Mouse (Mus musculus): ENCODE results near the gene Jam3.

The Jam3 gene

DNA sequence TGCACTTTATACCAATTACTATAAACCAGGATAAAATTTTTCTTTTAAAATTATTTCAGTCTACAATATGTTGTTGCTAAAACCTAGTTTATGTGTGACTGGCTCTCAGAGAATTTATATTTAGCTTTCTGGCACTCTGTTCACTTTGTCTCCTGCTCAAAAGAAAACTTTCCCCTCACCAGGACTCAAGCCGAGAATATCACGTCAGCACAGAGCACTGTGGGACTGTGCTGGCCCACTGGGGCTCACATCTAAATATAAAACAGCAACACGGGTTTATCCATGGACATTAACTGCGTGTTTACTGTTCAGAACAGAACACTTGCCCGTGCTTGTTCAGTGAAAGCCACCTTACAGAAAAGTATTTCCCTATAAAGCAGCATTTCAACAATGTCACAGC lies 44.5 kb downstream of the Jam3 start:
- DNase-seq (ENCODE audit: low spot score) = no peak

DNA sequence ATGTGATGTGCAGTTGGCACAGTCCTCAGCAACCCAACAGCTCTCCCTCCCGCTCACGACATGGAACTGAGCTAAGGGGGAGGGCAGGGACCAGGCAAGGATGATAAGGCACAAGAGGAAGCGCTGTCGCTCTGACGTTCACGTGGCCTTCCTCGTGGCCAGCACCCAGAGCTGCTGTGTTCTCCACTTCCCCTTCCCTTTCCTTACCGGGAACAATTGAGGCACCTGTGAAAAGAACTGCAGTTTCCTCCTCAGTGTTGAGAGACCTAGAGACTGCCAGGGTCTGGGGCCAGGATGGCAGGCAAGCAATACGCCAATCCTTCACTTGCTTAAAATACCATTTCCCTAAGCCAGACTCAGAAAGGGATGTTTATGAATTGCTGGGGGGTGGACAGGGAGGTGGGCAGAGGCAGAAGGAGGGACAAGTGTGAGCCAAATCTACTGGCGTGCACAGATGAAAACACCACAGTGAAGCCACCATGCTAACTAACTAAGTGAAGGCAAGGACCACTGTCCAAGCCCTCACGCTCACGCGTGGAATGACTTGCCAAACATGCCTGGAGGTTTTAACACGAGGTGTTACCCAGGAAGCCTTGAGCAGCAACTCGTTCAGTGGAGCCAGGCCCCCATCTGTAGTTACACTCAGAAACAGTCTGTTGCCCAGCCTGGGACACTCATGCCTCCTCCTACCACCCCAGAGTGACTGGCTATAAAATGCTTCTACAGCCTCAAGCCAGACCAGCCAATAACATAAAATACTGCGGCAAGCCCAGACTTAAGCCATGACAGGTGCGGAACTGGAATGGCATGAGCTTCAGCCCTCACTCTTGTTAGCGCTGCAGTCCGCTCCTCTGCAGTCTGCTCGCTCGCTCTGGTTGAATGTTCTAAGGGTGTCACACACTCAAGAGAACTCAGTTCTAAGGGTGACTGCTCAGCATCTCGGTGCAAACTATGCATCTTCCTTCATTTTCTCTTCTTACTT lies 45.4 kb downstream of the Jam3 start:
- DNase-seq (ENCODE audit: low spot score) = peak; percentile 57

DNA sequence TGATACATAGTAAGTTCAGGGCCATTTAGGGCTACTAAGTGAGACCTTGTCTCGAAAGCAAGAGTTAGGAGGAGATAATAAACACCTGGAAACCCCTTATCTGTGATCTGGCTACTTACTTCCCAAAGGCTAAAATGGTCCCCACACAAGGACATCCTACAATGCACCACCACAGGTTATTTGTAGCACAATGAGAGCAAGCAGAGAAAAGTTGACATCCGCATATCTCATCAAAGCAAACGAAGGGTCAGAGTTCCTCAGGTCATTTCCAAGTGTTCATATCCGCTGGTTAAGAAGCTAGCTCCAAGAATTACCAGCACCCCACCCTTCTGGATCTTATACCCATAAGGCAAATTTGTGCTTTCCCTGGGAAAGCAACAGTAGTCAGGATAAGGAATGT lies 46.8 kb downstream of the Jam3 start:
- no peak for DNase-seq (ENCODE audit: low spot score)

DNA sequence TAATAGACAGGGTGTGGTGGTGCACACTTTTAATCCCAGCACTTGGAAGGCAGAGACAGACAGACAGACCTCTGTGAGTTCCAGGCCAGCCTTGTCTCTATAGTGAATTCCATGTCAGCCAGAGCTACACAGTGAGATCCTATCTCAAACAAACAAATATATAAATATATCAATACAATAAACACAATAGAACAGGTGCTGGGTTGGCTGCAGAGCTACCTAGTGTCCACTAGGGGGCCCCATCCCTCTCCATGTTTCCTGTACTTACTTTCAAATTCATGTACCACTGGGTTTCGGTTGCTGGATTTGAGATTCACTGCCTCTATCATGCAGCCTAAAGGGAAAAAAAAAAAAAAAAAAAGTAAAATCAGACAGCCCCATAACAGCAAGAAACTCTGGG lies 49.1 kb downstream of the Jam3 start:
- peak; percentile 29 for DNase-seq (ENCODE audit: low spot score)

DNA sequence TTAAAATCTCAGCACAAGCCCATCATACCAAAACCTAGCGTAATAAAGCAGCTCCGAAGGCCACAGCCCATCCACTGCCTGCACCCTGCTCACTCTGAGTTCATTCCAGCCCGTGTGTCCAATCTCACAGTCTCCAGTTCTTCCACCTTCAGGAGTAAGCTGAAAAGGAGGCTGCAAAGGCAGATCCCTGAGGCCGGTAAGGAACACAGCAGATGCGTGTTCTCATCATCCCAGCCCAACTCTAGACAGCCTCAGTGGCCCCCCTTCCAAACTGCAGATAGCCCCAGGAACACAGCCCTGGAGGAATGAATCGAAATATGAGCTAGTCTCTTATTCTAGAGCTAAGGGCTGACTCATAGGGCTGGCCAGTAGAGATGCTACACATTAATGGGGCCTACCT lies 53.8 kb downstream of the Jam3 start:
- no peak for DNase-seq (ENCODE audit: low spot score)

DNA sequence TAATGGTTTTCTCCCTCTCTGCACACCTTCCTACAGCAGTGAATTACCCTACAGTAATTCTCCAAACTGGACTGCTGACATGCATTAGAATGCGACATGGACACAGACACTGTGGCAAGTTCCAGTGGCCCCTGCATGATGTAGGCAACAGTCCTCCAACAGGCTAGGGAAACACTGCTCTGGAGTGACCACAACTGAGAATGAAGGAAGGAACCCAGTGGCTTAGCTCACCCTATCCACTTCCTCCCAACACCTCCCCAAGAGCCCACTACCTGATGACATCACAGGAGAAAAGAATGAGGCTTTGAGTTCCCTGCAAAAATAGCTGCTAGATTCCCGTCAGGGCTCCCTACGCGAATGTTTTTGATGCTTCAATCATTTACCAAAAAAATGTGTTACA lies 55.7 kb downstream of the Jam3 start:
- no peak for DNase-seq (ENCODE audit: low spot score)

DNA sequence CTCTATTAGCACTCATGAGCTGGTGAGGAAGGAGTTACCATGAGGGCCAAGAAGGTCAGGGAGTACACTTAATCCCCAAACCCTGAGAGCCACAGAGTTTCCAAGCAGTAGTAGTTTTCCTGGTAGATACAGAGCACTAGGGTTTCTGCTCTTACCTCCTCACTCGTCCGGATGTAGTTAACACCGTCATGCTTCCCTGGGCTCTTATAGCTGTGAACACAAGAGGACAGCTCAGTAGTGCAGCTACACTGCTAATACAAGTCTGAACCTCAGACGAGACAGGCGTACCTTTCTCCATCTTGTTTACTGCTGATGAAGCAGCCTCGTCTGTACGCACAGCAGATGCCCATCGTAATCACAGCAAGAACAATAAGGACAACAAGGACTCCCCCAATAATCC lies 56.7 kb downstream of the Jam3 start:
- DNase-seq (ENCODE audit: low spot score) = no peak

DNA sequence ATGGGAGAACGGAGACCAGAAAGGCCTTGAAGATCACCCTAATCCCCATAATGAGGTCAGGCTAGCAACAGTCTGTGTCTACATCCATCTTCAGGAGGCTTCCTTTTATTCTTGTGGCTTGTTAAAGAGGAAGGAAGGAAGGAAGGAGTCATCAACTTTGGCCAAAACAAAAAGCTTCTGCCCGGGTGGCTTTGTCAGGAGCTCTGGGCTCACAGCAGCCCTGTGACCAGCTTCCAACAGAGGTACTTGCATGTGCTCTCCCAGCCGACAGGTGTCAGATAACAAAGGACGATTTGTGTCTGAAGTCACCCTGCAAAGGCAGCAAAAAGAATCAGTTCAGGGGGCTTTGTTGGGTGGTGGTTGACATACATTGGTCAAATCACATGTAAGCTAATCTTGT lies 57.1 kb downstream of the Jam3 start:
- DNase-seq (ENCODE audit: low spot score) = peak; percentile 7

DNA sequence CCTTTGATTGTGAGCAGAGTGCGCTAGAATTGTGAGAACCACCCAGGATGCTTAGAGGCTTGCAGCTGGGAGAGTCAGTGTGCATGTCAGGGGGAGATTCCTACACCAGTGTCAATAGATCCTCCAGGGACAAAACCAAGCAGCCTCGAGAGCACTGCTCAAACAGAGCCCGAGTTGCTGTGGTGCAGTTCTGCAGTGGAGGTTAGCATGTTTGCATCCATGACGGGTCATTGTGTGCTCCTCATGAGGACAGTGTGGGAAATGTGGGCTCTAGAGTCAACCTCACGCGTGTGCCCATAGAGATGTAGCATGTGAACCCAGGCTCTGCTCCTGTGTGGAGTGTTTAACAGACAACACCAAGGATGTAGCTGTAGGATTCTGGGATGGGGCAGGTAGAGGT lies 62.3 kb downstream of the Jam3 start:
- no peak for DNase-seq (ENCODE audit: low spot score)

DNA sequence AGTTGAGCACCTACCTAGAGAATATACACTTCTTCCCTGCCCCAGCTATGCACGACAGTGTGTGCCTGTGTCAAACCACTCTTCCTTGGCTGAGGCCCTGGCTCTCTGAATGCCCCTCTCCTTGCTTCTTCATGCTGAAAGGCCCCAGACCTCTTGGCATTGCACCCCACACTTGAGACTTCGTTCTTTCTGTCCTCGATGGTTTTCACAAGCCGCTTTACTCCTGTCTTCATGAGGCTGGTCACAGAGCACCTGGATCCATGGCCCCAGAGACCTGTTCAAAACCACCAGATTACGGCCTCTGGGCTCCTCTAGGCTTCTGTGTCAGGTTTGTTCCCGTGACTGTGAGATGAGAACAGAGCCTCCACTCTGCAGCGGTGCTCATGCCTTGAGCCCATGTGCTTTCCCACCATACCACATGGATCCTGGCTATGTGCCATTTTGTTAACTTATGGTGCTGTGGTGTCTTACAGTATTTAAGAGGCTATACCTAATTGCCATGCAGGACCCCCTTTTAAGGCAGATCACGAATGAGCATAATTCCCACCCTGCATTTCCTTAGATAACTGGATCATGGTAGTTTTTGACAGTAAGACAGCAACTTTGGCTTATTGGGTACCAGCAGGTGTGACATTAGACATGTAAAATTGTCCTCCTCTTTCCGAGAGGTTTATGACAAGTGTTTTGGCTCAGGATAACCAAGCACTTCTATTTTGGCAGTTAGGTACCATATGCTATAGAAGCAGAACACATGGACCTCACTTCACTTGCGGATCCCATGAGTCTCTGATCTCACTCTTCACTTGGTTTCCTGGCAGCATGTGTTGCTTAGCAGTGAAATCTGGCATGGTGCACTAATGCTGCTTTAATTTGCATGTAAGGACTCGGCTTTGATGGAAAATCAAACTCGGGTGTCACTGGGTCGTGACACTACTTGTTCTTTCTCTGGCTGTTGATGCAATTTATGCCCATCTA lies 64.1 kb downstream of the Jam3 start:
- DNase-seq (ENCODE audit: low spot score) = no peak

DNA sequence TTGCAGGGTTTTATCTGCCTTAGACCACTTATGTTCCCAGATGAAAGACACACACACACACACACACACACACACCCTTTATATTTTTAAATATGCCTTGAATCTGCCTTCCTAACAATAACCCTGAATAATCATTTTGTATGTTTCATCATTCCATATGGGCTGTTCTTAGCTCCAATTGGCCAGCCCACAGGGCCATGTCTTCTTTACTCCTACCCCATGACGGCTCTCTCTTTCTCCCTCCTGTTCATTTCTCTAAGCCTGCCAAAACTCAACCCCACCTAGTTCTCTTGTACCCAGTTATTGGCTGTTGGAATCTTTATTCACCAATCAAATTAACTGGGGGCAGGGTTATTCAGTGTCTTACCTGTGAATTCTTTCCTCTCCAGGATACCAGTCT lies 65.1 kb downstream of the Jam3 start:
- no peak for DNase-seq (ENCODE audit: low spot score)

DNA sequence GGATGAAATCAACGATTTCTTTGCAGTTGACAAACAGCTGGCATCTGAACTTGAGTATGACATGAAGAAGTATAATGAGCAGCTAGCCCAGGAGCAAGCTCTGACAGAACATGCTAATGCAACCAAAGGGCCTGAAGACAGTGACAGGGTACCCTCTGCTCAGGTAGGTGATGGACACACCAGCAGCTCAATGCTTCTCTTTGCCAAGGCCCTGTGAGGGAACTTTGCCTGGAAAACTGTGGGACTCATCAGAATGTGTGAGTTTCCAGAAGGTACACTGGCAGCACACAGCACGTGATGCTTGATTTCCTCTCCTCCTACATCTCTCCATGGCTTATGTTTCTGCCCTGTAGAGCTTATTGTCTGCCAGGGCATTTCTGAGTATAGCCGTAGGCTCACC lies 67.8 kb downstream of the Jam3 start:
- no peak for DNase-seq (ENCODE audit: low spot score)

DNA sequence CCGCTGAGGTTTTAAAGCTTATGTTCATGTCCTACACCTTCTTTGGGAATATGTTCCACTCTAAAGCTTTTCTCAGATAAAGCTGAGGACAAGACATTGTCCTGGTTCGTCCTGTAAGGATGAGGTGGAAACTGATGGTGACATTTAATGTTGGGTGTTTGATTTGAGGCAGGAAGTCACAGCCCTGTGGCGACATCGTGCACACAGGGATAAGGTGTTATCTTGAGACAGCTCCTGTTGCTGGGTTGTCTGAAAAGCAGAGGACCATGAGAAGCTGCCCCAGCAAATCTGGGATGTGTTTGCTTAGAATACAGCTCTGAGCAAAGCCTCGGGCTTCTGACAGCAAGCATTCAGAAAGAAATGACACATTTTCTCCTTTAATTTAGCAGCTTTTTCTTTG lies 69.0 kb downstream of the Jam3 start:
- no peak for DNase-seq (ENCODE audit: low spot score)

DNA sequence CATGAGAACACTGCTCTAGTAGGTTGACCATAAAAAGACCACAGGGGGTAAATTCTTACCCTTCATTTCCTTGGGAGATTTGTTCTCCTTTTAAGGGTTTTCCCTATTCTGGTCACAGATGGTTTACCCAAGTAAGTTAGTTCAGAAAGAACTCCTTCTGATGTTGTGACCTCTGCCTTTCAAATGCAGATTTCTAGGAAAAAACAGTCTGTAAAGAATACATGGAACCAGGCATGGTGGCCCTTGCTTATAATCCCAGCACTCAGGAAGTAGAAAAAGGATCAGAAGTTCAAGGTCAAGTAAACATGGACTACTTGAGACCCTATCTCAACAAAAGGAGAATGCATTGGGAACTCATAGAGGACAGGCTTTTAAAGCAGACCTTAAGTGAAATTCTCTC lies 79.4 kb downstream of the Jam3 start:
- no peak for DNase-seq (ENCODE audit: low spot score)

DNA sequence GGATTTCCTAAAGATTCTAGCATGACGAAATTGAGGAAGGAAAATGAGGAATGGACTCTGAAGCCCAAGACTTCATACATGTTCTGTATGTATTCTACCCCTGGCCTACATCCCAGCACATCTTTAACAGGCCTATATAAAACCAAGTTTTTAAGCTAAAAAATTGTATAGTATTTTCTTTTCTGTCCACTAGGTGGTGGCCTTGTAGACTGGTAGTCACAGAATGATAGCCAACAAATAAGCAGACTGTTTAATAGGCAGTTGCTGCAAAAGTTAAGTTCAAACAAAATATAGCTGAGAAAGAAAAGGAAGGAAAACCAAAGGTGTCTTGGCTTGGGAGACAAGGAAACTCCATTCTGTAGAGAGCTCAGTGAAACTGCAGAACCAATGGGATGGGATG lies 80.5 kb downstream of the Jam3 start:
- no peak for DNase-seq (ENCODE audit: low spot score)

DNA sequence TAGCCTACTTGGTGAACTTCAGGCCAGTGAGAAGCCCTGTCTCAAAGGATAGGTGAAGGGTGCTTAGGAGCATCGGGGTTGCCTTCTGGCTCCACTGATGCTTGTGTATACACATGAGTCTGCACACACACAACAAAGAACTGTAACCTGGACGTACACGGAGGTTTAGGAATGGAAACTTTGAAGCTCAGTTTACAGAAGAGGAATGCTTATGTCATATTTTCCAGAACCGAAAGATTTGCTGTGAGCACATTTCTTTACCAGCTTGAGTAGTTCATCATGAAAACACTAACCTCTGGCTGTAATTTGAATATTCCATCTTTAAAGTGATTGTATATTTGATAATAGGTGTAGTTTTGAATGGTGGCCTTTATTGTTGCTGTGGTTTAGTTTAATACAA lies 84.3 kb downstream of the Jam3 start:
- DNase-seq (ENCODE audit: low spot score) = no peak

DNA sequence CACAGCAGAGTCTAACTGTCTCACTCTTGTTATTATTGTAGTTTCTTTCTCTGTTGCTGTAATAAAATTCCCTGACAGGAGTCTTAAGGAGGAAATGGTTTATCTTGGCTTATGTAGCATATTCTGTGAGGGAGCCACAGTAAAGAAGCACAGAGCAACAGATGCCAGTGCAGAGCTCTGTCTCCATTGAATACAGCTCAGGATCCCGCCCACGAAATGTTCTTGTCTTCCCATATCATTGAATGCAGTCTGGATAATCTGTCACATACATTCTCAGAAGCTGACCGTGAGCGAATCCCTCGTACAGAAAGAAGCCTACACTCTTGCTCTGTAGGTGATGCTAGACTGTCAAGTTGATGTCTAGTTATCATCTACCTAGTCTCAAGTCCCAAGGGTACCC lies 96.9 kb downstream of the Jam3 start:
- DNase-seq (ENCODE audit: low spot score) = no peak

DNA sequence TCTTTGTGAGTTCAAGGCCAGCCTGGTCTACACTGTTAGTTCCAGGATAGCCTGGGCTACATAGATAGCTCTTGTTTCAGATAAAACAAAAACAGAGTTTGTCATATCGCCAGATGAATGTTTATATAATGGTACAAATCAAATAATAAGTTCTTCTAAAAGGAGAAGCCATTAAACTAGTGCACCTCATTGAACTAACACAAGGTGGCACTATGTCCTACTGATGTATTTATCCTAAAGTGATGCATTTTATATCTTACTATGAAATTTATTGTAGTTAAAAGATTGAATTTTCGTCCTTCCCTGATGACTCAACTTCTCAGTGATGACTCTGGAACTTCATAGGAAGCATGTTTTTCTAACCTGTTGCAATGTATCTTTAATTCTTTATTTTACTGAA lies 105.7 kb downstream of the Jam3 start:
- DNase-seq (ENCODE audit: low spot score) = no peak
